ENCODE assay signal across 30 mouse cellular contexts in genomic region chr19:58080168-58080567, GRCm38 (mm10).
"Had no signal": no experiment of that assay in that cellular context is flagged by ENCODE, and none has a peak within 500 bp of the region (broad histone marks: within the 10 kb centered on the region; RNA-seq: fewer than 3 reads in every experiment).

No protein-coding gene starts in this region.

- H3K36me3 ChIP-seq: limb, embryonic 12.5 days; limb, embryonic 13.5 days; limb, embryonic 15.5 days; liver, embryonic 12.5 days; liver, embryonic 13.5 days; liver, embryonic 15.5 days; lung, embryonic 15.5 days; midbrain, embryonic 12.5 days; midbrain, embryonic 13.5 days; midbrain, embryonic 15.5 days; neural tube, embryonic 12.5 days had no signal

- H3K4me2 ChIP-seq: limb, embryonic 12.5 days; limb, embryonic 13.5 days; limb, embryonic 15.5 days; liver, embryonic 11.5 days; liver, embryonic 12.5 days; liver, embryonic 13.5 days; liver, embryonic 15.5 days; lung, embryonic 14.5 days; lung, embryonic 15.5 days; midbrain, embryonic 12.5 days; midbrain, embryonic 13.5 days; midbrain, embryonic 15.5 days; neural tube, embryonic 12.5 days had no signal

- H3K27ac ChIP-seq: limb, embryonic 10.5 days; limb, embryonic 12.5 days; limb, embryonic 13.5 days; limb, embryonic 15.5 days; liver, embryonic 12.5 days; liver, embryonic 13.5 days; liver, embryonic 14.5 days; liver, embryonic 15.5 days; lung, embryonic 15.5 days; macrophage; midbrain, embryonic 12.5 days; midbrain, embryonic 13.5 days; midbrain, embryonic 15.5 days; neural tube, embryonic 12.5 days had no signal

- H3K4me1 ChIP-seq: limb, embryonic 15.5 days; liver, embryonic 12.5 days; lung, embryonic 15.5 days; megakaryocyte, embryonic 14.5 days; midbrain, embryonic 12.5 days had no signal

- H3K9ac ChIP-seq: limb, embryonic 12.5 days; limb, embryonic 13.5 days; limb, embryonic 15.5 days; liver, embryonic 12.5 days; liver, embryonic 13.5 days; liver, embryonic 14.5 days; liver, embryonic 15.5 days; liver, postnatal 0 days; lung, embryonic 14.5 days; lung, embryonic 15.5 days; midbrain, embryonic 12.5 days; midbrain, embryonic 13.5 days; midbrain, embryonic 15.5 days; neural tube, embryonic 12.5 days had no signal

- ATAC-seq: liver, embryonic 12.5 days; liver, postnatal 0 days; lung, postnatal 0 days; midbrain, embryonic 13.5 days; midbrain, embryonic 15.5 days; midbrain, embryonic 16.5 days had no signal

- H3K9me3 ChIP-seq: limb, embryonic 10.5 days; limb, embryonic 12.5 days; limb, embryonic 13.5 days; limb, embryonic 15.5 days; liver, embryonic 12.5 days; liver, embryonic 13.5 days; liver, embryonic 15.5 days; lung, embryonic 15.5 days; midbrain, embryonic 12.5 days; midbrain, embryonic 13.5 days; midbrain, embryonic 15.5 days; neural tube, embryonic 12.5 days had no signal

- H3K27me3 ChIP-seq: limb, embryonic 12.5 days; limb, embryonic 15.5 days; liver, embryonic 12.5 days; liver, embryonic 13.5 days; liver, embryonic 15.5 days; lung, embryonic 15.5 days; midbrain, embryonic 12.5 days; midbrain, embryonic 13.5 days; midbrain, embryonic 15.5 days; neural tube, embryonic 12.5 days had no signal

- DNase-seq: left cerebral cortex, postnatal 4 days; liver; liver, embryonic 13.5 days; liver, postnatal 0 days; lung, adult 18-20 months; lung, adult 2 months; lung, embryonic 14.5 days; lung, postnatal 10 days; lung, postnatal 14 days; lung, postnatal 36 days; lung, postnatal 4 days; midbrain, embryonic 14.5 days had no signal

- H3K4me3 ChIP-seq: limb, embryonic 10.5 days; limb, embryonic 12.5 days; limb, embryonic 13.5 days; limb, embryonic 15.5 days; liver, embryonic 12.5 days; liver, embryonic 13.5 days; liver, embryonic 15.5 days; lung, embryonic 15.5 days; megakaryocyte, embryonic 14.5 days; midbrain, embryonic 12.5 days; midbrain, embryonic 13.5 days; midbrain, embryonic 15.5 days; myocyte; neural tube, embryonic 12.5 days had no signal
